Comparison of ENCODE assay signal across 10 mouse cellular contexts in genomic region chr3:19978474-19978873, GRCm38 (mm10). TPM values are rescaled to one million over a fixed set of nuclear protein-coding genes. Genes with fewer than 3 reads are reported as not detected.
DNase-seq lines count a peak whose midpoint lies in the region; TF ChIP-seq lines count a peak whose summit lies in the region.
"Had no signal": no experiment of that assay in that cellular context is flagged by ENCODE, and none has a peak within 500 bp of the region (broad histone marks: within the 10 kb centered on the region; RNA-seq: fewer than 3 reads in every experiment).

No protein-coding gene starts in this region.

- no peak overlapping the region for H3K4me3 ChIP-seq in gastrocnemius, adult 2 months
- H3K4me3 ChIP-seq: myocyte had no signal

- intact Hi-C loops in gastrocnemius, adult 2 months (cut with DNase I), result no loop called here

- peak; percentile 30 for DNase-seq in gastrocnemius, adult 2 months
- DNase-seq in gastrocnemius, postnatal 10 days, result no peak
- DNase-seq in lung, postnatal 10 days, result peak; percentile 25
- no peak for DNase-seq in lung, adult 18-20 months
- peak; percentile 88 for DNase-seq in kidney, adult 9 months
- DNase-seq in skeletal muscle tissue, adult 2 months (ENCODE audit: low read depth, low spot score), result peak; percentile 49
- no peak for DNase-seq in left cerebral cortex, adult 18-20 months (ENCODE audit: low spot score in 2 of 2)
- DNase-seq in natural killer cell, adult 2 months (ENCODE audit: low spot score in 2 of 2), result no peak

- no peak for TF ChIP-seq CTCF in gastrocnemius, adult 2 months (IDR thresholded peaks at IDR 0.05)

- 0 out of 2 replicates have a peak overlapping the region, but pooled peaks have one; percentile 63 for H3K27ac ChIP-seq in gastrocnemius, adult 2 months
- H3K27ac ChIP-seq: macrophage had no signal

RNA-seq across cellular contexts. Expression of gene Cp, which starts 21.6 kb away (rescaled TPM):
- total RNA-seq in gastrocnemius, adult 2 months (2021), result 1 to 10 TPM; 5.7 to 7.2 TPM
- 10 to 100 TPM in 1 of 2 experiments, 1 to 10 TPM in 1; 6.3 to 11.4 TPM for total RNA-seq in gastrocnemius, postnatal 10 days (2021)
- total RNA-seq in left cerebral cortex, adult 18-20 months (2021), result 10 to 100 TPM; 11.5 to 16.2 TPM

RNA-seq across cellular contexts. Expression of gene Hps3, which starts 56.6 kb away (rescaled TPM):
- total RNA-seq in gastrocnemius, adult 2 months (2021), result 1 to 10 TPM; 4.1 to 4.2 TPM
- total RNA-seq in gastrocnemius, postnatal 10 days (2021), result 1 to 10 TPM; 4.4 to 5.6 TPM
- 10 to 100 TPM; 13.0 to 16.4 TPM for total RNA-seq in left cerebral cortex, adult 18-20 months (2021)

Comparison
In these comparisons a context has a peak if more than half of its experiments do, and no peak if none do; other contexts are left out.
1. DNase-seq: peak in gastrocnemius, adult 2 months (single experiment), lung, postnatal 10 days (single experiment), kidney, adult 9 months (single experiment) and skeletal muscle tissue, adult 2 months (single experiment); none in gastrocnemius, postnatal 10 days (single experiment), lung, adult 18-20 months (0 of 2), left cerebral cortex, adult 18-20 months (0 of 2) and natural killer cell, adult 2 months (0 of 2).